Mouse (Mus musculus) small intestine, adult 2 months (tissue): Measurements from ENCODE around the gene N4bp2l2.

Experiments
- CTCF ChIP-seq: fragments of 200-500 bp; IDR thresholded peaks from 2 replicates; pipeline ENCODE4 v1.5.1; 2012; ENCODE audit warnings: low read depth, mild to moderate bottlenecking, control low read depth, inconsistent platforms, low read length, moderate library complexity, mixed read lengths; ENCODE audit not compliant: insufficient replicate concordance, insufficient read length; ENCODE audit errors: extremely low read depth
- POLR2A ChIP-seq: fragments of 200-500 bp; IDR thresholded peaks from 2 replicates; pipeline ENCODE4 v1.6.1; 2012; ENCODE audit warnings: low read depth, mild to moderate bottlenecking, control low read depth, inconsistent platforms, low read length, moderate library complexity

- TF ChIP-seq CTCF (no peak), POLR2A (no peak)
These were observed 68.9 kb downstream of the N4bp2l2 start, which contains the start of gene N4bp2l1 for GRCm38 (mm10) chr5:150597088-150597487.
